Mouse (Mus musculus) intestine, embryonic 15.5 days (tissue): Measurements from ENCODE around the gene Kcne4. TPM values are rescaled to one million over a fixed set of nuclear protein-coding genes. Genes with fewer than 3 reads are reported as not detected.

Experiments used
- ATAC-seq: fragments of 200-750 bp; cut with Nextera tagmentation; 2 replicates; pipeline ENCODE4 v1.8.0; 2017; ENCODE audit warnings: moderate TSS enrichment, moderate library complexity
- H3K27ac ChIP-seq: fragments of 300-500 bp; sonication (generic); 2 replicates; pipeline ENCODE4 v1.5.1; 2015; ENCODE audit warnings: mild to moderate bottlenecking, inconsistent platforms
- H3K27me3 ChIP-seq: fragments of 300-500 bp; sonication (generic); replicated peaks from 2 replicates; pipeline ENCODE4 v1.6.1; 2015; ENCODE audit warnings: inconsistent platforms
- H3K36me3 ChIP-seq: fragments of 300-500 bp; sonication (generic); 2 replicates; pipeline ENCODE4 v1.6.1; 2015; ENCODE audit warnings: inconsistent platforms
- H3K4me1 ChIP-seq: fragments of 300-500 bp; sonication (generic); replicated peaks from 2 replicates; pipeline ENCODE4 v1.6.1; 2015; ENCODE audit warnings: inconsistent platforms
- H3K4me2 ChIP-seq: fragments of 300-500 bp; sonication (generic); replicated peaks from 2 replicates; pipeline ENCODE4 v1.6.1; 2015; ENCODE audit warnings: mild to moderate bottlenecking, inconsistent platforms
- H3K4me3 ChIP-seq: fragments of 300-500 bp; sonication (generic); replicated peaks from 2 replicates; pipeline ENCODE4 v1.5.1; 2015; ENCODE audit warnings: inconsistent platforms
- H3K9ac ChIP-seq: fragments of 300-500 bp; sonication (generic); 2 replicates; pipeline ENCODE4 v1.6.1; 2015; ENCODE audit warnings: inconsistent platforms
- H3K9me3 ChIP-seq: fragments of 300-500 bp; sonication (generic); 2 replicates; pipeline ENCODE4 v1.6.1; 2016; ENCODE audit warnings: inconsistent platforms
- WGBS: fragments of 180-500 bp; shearing (Covaris S2); methylation state at CpG from one replicate; pipeline ENCODE4 v1.1.7; 2015; 5-methylcytosine and 5-hydroxymethylcytosine counted together
- polyA plus RNA-seq: library from polyadenylated mRNA; unstranded; fragments of >200 nt; fragmentation: Nextera tagmentation; extraction: Ambion mirVana; gene quantifications from 2 replicates; pipeline ENCODE4 v1.2.1, GENCODE M21; 2015

The Kcne4 gene
- polyA plus RNA-seq, 1 experiment from 2014 or later, result 6.3 TPM

- 61% methylated on average over 9 of the region's 9 CpGs for WGBS
- Histone ChIP-seq H3K9ac (no peak overlapping the region), H3K4me1 (peaks cover 29% of the 10 kb centered on the region), H3K27ac (no peak overlapping the region), H3K9me3 (no peaks in the 10 kb centered on the region), H3K27me3 (no peaks in the 10 kb centered on the region), H3K4me3 (no peak overlapping the region), H3K36me3 (no peaks in the 10 kb centered on the region), H3K4me2 (no peak overlapping the region)
- ATAC-seq, result no peak
Measured at GRCm38 (mm10) chr1:78821111-78821510, 4.6 kb downstream of the Kcne4 start.

GRCm38 (mm10) chr1:78821733-78822430, 5.3 kb downstream of the Kcne4 start:
- WGBS, result 86% methylated on average over 15 of the region's 15 CpGs
- Histone ChIP-seq H3K27ac (no peak overlapping the region), H3K9me3 (no peaks in the 10 kb centered on the region), H3K9ac (no peak overlapping the region), H3K4me2 (no peak overlapping the region), H3K36me3 (no peaks in the 10 kb centered on the region), H3K4me3 (no peak overlapping the region), H3K4me1 (peaks cover 25% of the 10 kb centered on the region), H3K27me3 (no peaks in the 10 kb centered on the region)
- ATAC-seq, result no peak

- Histone ChIP-seq H3K4me2 (no peak overlapping the region), H3K4me1 (peaks cover 7% of the 10 kb centered on the region), H3K27ac (no peak overlapping the region), H3K27me3 (no peaks in the 10 kb centered on the region), H3K4me3 (no peak overlapping the region), H3K9me3 (no peaks in the 10 kb centered on the region), H3K36me3 (no peaks in the 10 kb centered on the region), H3K9ac (no peak overlapping the region)
- no peak for ATAC-seq
- 84% methylated on average over 3 of the region's 3 CpGs for WGBS
Measured at GRCm38 (mm10) chr1:78825246-78825645, 8.7 kb downstream of the Kcne4 start.

- no peak overlapping the region for H3K27ac ChIP-seq
- H3K4me1 ChIP-seq, result no peaks in the 10 kb centered on the region
- H3K9me3 ChIP-seq, result no peaks in the 10 kb centered on the region
- H3K4me2 ChIP-seq, result no peak overlapping the region
- no peak overlapping the region for H3K9ac ChIP-seq
- H3K4me3 ChIP-seq, result no peak overlapping the region
- no peak for ATAC-seq
- WGBS, result 89% methylated on average over 3 of the region's 3 CpGs
- no peaks in the 10 kb centered on the region for H3K27me3 ChIP-seq
- H3K36me3 ChIP-seq, result no peaks in the 10 kb centered on the region
Measured at GRCm38 (mm10) chr1:78838468-78838867, 21.9 kb downstream of the Kcne4 start.

GRCm38 (mm10) chr1:78840769-78841168, 24.2 kb downstream of the Kcne4 start:
- Histone ChIP-seq H3K4me1 (no peaks in the 10 kb centered on the region), H3K9me3 (no peaks in the 10 kb centered on the region), H3K27me3 (no peaks in the 10 kb centered on the region), H3K4me3 (no peak overlapping the region), H3K36me3 (no peaks in the 10 kb centered on the region), H3K27ac (no peak overlapping the region), H3K9ac (no peak overlapping the region), H3K4me2 (no peak overlapping the region)
- WGBS, result 63% methylated on average over 2 of the region's 2 CpGs
- ATAC-seq, result no peak

GRCm38 (mm10) chr1:78845661-78846060, 29.1 kb downstream of the Kcne4 start:
- Histone ChIP-seq H3K4me2 (no peak overlapping the region), H3K27me3 (no peaks in the 10 kb centered on the region), H3K9me3 (no peaks in the 10 kb centered on the region), H3K9ac (no peak overlapping the region), H3K4me3 (no peak overlapping the region), H3K27ac (no peak overlapping the region), H3K36me3 (no peaks in the 10 kb centered on the region), H3K4me1 (no peaks in the 10 kb centered on the region)
- WGBS, result 84% methylated on average over 1 of the region's 1 CpGs
- ATAC-seq, result no peak

GRCm38 (mm10) chr1:78846471-78846870, 29.9 kb downstream of the Kcne4 start:
- 43% methylated on average over 2 of the region's 2 CpGs for WGBS
- H3K4me3 ChIP-seq, result no peak overlapping the region
- no peak for ATAC-seq
- no peak overlapping the region for H3K9ac ChIP-seq
- no peaks in the 10 kb centered on the region for H3K36me3 ChIP-seq
- no peak overlapping the region for H3K27ac ChIP-seq
- no peaks in the 10 kb centered on the region for H3K27me3 ChIP-seq
- H3K4me2 ChIP-seq, result no peak overlapping the region
- H3K9me3 ChIP-seq, result no peaks in the 10 kb centered on the region
- H3K4me1 ChIP-seq, result no peaks in the 10 kb centered on the region

- no peak for ATAC-seq
- Histone ChIP-seq H3K27ac (no peak overlapping the region), H3K4me1 (no peaks in the 10 kb centered on the region), H3K9me3 (no peaks in the 10 kb centered on the region), H3K4me3 (no peak overlapping the region), H3K36me3 (no peaks in the 10 kb centered on the region), H3K9ac (no peak overlapping the region), H3K4me2 (no peak overlapping the region), H3K27me3 (no peaks in the 10 kb centered on the region)
- WGBS, result 61% methylated on average over 17 of the region's 17 CpGs
Measured at GRCm38 (mm10) chr1:78852408-78853093, 36.0 kb downstream of the Kcne4 start.

GRCm38 (mm10) chr1:78853094-78853445, 36.5 kb downstream of the Kcne4 start:
- H3K27ac ChIP-seq, result no peak overlapping the region
- H3K4me2 ChIP-seq, result no peak overlapping the region
- H3K27me3 ChIP-seq, result no peaks in the 10 kb centered on the region
- no peak overlapping the region for H3K9ac ChIP-seq
- no peak for ATAC-seq
- H3K4me3 ChIP-seq, result no peak overlapping the region
- H3K9me3 ChIP-seq, result no peaks in the 10 kb centered on the region
- 87% methylated on average over 3 of the region's 3 CpGs for WGBS
- no peaks in the 10 kb centered on the region for H3K4me1 ChIP-seq
- no peaks in the 10 kb centered on the region for H3K36me3 ChIP-seq

- H3K4me1 ChIP-seq, result no peaks in the 10 kb centered on the region
- H3K9me3 ChIP-seq, result no peaks in the 10 kb centered on the region
- H3K4me3 ChIP-seq, result no peak overlapping the region
- no peak for ATAC-seq
- H3K27me3 ChIP-seq, result no peaks in the 10 kb centered on the region
- H3K4me2 ChIP-seq, result no peak overlapping the region
- no peak overlapping the region for H3K27ac ChIP-seq
- no peak overlapping the region for H3K9ac ChIP-seq
- WGBS, result 23% methylated on average over 1 of the region's 1 CpGs
- no peaks in the 10 kb centered on the region for H3K36me3 ChIP-seq
Measured at GRCm38 (mm10) chr1:78854306-78854705, 37.7 kb downstream of the Kcne4 start.

GRCm38 (mm10) chr1:78859573-78859972, 43.0 kb downstream of the Kcne4 start:
- Histone ChIP-seq H3K4me3 (no peak overlapping the region), H3K36me3 (no peaks in the 10 kb centered on the region), H3K27ac (no peak overlapping the region), H3K9me3 (no peaks in the 10 kb centered on the region), H3K4me1 (no peaks in the 10 kb centered on the region), H3K27me3 (no peaks in the 10 kb centered on the region), H3K9ac (no peak overlapping the region), H3K4me2 (no peak overlapping the region)
- 58% methylated on average over 4 of the region's 4 CpGs for WGBS
- ATAC-seq, result no peak

GRCm38 (mm10) chr1:78860056-78860455, 43.5 kb downstream of the Kcne4 start:
- no peaks in the 10 kb centered on the region for H3K27me3 ChIP-seq
- WGBS, result 66% methylated on average over 7 of the region's 7 CpGs
- no peak for ATAC-seq
- H3K9me3 ChIP-seq, result no peaks in the 10 kb centered on the region
- H3K4me3 ChIP-seq, result no peak overlapping the region
- H3K36me3 ChIP-seq, result no peaks in the 10 kb centered on the region
- H3K27ac ChIP-seq, result no peak overlapping the region
- no peak overlapping the region for H3K9ac ChIP-seq
- no peak overlapping the region for H3K4me2 ChIP-seq
- H3K4me1 ChIP-seq, result no peaks in the 10 kb centered on the region

GRCm38 (mm10) chr1:78862281-78862680, 45.7 kb downstream of the Kcne4 start:
- no peaks in the 10 kb centered on the region for H3K27me3 ChIP-seq
- no peak overlapping the region for H3K9ac ChIP-seq
- ATAC-seq, result no peak
- H3K27ac ChIP-seq, result no peak overlapping the region
- no peak overlapping the region for H3K4me3 ChIP-seq
- H3K4me2 ChIP-seq, result no peak overlapping the region
- no peaks in the 10 kb centered on the region for H3K9me3 ChIP-seq
- 72% methylated on average over 1 of the region's 1 CpGs for WGBS
- no peaks in the 10 kb centered on the region for H3K36me3 ChIP-seq
- no peaks in the 10 kb centered on the region for H3K4me1 ChIP-seq
